Mouse (Mus musculus) monocyte, adult 59 days (primary cell): ENCODE measurements around the gene Arl6ip6. TPM values are rescaled to one million over a fixed set of nuclear protein-coding genes. Genes with fewer than 3 reads are reported as not detected.

ENCODE experiments used
- total RNA-seq, 2 experiments: library from RNA; stranded (reverse); gene quantifications; one replicate each; pipeline ENCODE4 v1.2.4; 2023

The Arl6ip6 gene
- total RNA-seq = 10 to 100 TPM; 26.4 to 31.7 TPM

DNA sequence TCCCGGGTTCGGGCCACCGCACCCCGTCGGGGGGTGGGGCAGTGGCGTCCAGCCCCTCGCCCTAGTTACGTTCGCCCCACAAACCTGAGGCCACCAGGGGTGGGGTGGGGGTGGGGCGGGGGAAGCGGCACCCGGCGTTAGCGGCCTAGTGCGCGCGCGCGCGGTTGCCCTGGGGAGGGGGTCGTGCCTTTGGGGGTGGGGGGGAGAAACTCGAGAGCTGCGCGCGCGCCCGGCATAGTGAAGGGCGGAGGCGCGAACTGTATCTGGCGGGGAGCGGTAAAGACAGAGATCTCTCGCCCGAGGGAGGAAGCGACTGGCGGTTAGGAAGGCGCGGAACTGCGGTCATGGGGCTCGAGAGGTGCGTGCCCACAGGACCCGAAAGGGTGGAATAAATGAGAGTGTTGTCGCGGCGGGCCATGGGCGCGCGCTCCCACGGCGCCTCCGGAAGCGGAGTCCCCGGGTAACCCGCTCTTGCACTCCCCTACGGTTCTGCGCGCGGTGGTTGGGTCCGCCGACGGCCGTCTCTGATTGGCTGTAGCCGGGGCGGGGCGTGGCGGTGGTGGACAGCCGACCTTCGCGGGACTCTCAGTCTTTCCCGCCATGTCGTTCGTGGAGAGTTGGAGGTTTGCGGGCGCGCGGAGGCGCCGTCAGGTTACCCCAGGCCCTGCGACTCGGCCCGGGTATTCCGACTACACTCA is at the start of gene Arl6ip6:
Arl6ip6 (plus strand) TSS at position 204 of the 698 bp plus-strand sequence.

GRCm38 (mm10) chr2:53190684-53191511 is 628 bp upstream of the Arl6ip6 start, which contains the start of gene Prpf40a:
Gene Prpf40a (minus strand): TSS chr2:53191284.

Other genes starting within 250 kb of the Arl6ip6 start
- 100 to 1,000 TPM in 1 of 2 experiments, 10 to 100 TPM in 1; 91.3 to 106 TPM for gene Prpf40a, start 442 bp upstream of the Arl6ip6 start, total RNA-seq